Mouse (Mus musculus) liver, embryonic 12.5 days (tissue): Measurements from ENCODE around the gene Pfdn2. TPM values are rescaled to one million over a fixed set of nuclear protein-coding genes. Genes with fewer than 3 reads are reported as not detected.
"Not testable (repeated sequence)": the region's sequence is repeated elsewhere in the genome, so short reads cannot be mapped to it uniquely, and the experiment has no call there.

Source experiments
- ATAC-seq: fragments of 200-750 bp; cut with Nextera tagmentation; 2 replicates; pipeline ENCODE4 v1.8.0; 2017; ENCODE audit warnings: moderate number of reproducible peaks, mild to moderate bottlenecking, moderate library complexity
- H3K27ac ChIP-seq: fragments of 300-500 bp; sonication (generic); 2 replicates; pipeline ENCODE4 v1.5.1; 2016; ENCODE audit warnings: mild to moderate bottlenecking
- H3K27me3 ChIP-seq: fragments of 300-500 bp; sonication (generic); replicated peaks from 2 replicates; pipeline ENCODE4 v1.6.1; 2016; ENCODE audit warnings: mild to moderate bottlenecking, moderate library complexity
- H3K36me3 ChIP-seq: fragments of 300-500 bp; sonication (generic); 2 replicates; pipeline ENCODE4 v1.6.1; 2016; ENCODE audit warnings: mild to moderate bottlenecking, moderate library complexity
- H3K4me1 ChIP-seq: fragments of 300-500 bp; sonication (generic); 2 replicates; pipeline ENCODE4 v1.6.1; 2016
- H3K4me2 ChIP-seq: fragments of 300-500 bp; sonication (generic); 2 replicates; pipeline ENCODE4 v1.6.1; 2016; ENCODE audit warnings: mild to moderate bottlenecking, moderate library complexity
- H3K4me3 ChIP-seq: fragments of 300-500 bp; sonication (generic); 2 replicates; pipeline ENCODE4 v1.5.1; 2016; ENCODE audit warnings: mild to moderate bottlenecking, moderate library complexity
- H3K9ac ChIP-seq: fragments of 300-500 bp; sonication (generic); 2 replicates; pipeline ENCODE4 v1.6.1; 2016; ENCODE audit warnings: mild to moderate bottlenecking, moderate library complexity
- H3K9me3 ChIP-seq: fragments of 300-500 bp; sonication (generic); replicated peaks from 2 replicates; pipeline ENCODE4 v1.6.1; 2016; ENCODE audit warnings: mild to moderate bottlenecking, moderate library complexity
- WGBS: fragments of 180-500 bp; shearing (Covaris S2); methylation state at CpG from one replicate; pipeline ENCODE4 v1.1.7; 2016; ENCODE audit not compliant: insufficient replicate concordance; 5-methylcytosine and 5-hydroxymethylcytosine counted together
- polyA plus RNA-seq: library from polyadenylated mRNA; unstranded; fragments of >200 nt; fragmentation: Nextera tagmentation; extraction: Ambion mirVana; gene quantifications from 2 replicates; pipeline ENCODE4 v1.2.1, GENCODE M21; 2016

Pfdn2 gene
- polyA plus RNA-seq, result 74.3 and 76.1 TPM in 2 replicates

DNA sequence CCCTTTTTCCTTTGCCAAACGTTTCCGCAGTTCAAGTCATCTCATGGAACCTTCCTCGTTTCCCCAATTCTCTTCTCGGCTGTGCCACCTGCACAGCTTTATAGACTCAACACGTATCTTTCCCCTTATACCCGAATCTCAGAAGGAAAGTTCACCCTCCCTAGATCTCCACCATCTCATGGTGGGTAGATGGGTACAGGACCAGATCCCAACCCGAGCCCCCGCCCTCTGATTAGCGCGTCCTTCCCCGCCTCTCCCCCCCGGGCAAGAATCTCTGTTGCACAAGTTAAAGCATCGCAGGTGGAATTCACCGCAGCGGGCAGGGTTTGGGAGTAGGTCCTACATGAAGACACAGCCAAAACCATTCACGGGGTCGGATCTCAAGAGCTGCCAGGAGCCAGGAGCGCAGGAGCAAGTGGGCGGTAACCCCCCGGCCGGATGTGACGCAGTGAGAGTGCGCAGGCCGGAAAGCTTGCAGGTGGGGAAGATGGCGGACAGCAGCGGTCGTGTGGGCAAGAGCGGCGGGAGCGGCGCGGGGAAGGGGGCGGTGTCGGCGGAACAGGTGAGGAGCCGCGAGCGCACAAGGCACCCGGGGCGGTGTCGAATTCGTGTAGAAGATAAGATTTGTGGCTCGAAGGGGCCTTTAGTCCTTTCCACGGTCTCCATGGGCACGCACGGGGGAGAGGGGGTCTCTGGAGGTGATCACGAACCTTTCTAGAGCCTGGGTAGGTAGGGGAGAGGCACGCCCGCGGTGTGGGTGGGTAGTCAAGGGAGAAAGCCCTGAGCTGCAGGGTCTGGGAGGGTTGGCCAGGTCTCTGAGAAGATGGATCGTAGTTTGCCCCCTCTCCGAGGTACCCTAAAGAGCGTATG is at the start of gene Pfdn2, which contains the start of gene Nit1:
Gene Pfdn2 (plus strand): TSS at position 446 of the 870 bp plus-strand sequence.
Gene Nit1 (minus strand): TSS at position 422 of the 870 bp plus-strand sequence.
- peak within 1 kb of the TSS; percentile 75 for H3K27ac ChIP-seq
- H3K9me3 ChIP-seq, result no peaks in the 10 kb centered on the region; the same call in 1 of the 2 replicates
- peak within 1 kb of the TSS; percentile 84 for H3K4me2 ChIP-seq
- 1% methylated on average over 53 of the region's 53 CpGs for WGBS
- H3K4me3 ChIP-seq, result peak within 1 kb of the TSS; percentile 82
- H3K9ac ChIP-seq, result peak within 1 kb of the TSS; percentile 87
- H3K36me3 ChIP-seq, result peaks cover 53% of the 10 kb centered on the region
- peak; percentile 89 for ATAC-seq
- peaks cover 43% of the 10 kb centered on the region for H3K4me1 ChIP-seq
- H3K27me3 ChIP-seq, result no peaks in the 10 kb centered on the region

DNA sequence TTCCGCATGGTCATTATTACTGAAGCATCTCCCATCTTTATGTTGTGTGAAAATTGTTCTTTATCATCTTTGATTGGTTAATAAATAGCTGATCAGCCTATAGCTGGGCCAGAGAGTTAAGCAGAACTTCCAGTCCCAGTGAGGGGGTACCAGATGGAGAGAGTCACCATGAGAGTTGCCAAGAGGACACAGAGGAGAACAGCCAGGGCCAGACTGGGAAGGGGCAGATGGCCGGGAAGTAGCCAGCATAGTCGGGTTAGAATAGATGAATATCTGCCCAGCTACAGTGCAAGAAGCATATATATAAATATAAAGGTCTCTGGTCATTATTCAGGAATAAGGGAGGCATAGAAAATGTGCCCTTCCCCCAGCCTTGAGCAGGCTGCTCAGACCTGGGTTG is 47.2 kb upstream of the Pfdn2 start:
- H3K4me1 ChIP-seq, result peaks cover 11% of the 10 kb centered on the region
- WGBS, result 42% methylated on average over 3 of the region's 3 CpGs
- H3K4me3 ChIP-seq, result no peak overlapping the region
- no peak overlapping the region for H3K27ac ChIP-seq
- H3K36me3 ChIP-seq, result no peaks in the 10 kb centered on the region
- H3K27me3 ChIP-seq, result peaks cover 36% of the 10 kb centered on the region
- H3K9me3 ChIP-seq, result no peaks in the 10 kb centered on the region
- no peak overlapping the region for H3K4me2 ChIP-seq
- ATAC-seq, result no peak
- H3K9ac ChIP-seq, result no peak overlapping the region

DNA sequence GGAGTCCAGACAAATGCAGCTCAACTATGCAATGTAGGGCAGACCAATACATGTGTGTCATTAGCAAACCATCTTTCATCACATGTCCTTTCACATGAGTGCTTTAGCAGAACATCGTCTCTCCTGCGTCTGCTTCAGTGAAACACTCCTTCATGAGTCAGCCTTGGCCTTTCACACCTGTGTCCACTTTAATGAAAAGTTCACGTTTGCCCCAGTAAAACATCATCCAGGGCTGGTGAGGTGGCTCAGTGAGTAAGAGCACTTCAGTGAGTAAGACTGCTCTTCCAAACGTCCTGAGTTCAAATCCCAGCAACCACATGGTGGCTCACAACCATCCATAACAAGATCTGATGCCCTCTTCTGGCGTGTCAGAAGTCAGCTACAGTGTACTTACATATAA is 39.3 kb upstream of the Pfdn2 start:
- 56% methylated on average over 5 of the region's 5 CpGs for WGBS
- not testable (repeated sequence) for H3K9me3 ChIP-seq, H3K9ac ChIP-seq, H3K36me3 ChIP-seq, H3K27ac ChIP-seq, H3K4me2 ChIP-seq, H3K4me1 ChIP-seq, H3K4me3 ChIP-seq, ATAC-seq
- H3K27me3 ChIP-seq, result peaks cover 20% of the 10 kb centered on the region; the same call in 1 of the 2 replicates

DNA sequence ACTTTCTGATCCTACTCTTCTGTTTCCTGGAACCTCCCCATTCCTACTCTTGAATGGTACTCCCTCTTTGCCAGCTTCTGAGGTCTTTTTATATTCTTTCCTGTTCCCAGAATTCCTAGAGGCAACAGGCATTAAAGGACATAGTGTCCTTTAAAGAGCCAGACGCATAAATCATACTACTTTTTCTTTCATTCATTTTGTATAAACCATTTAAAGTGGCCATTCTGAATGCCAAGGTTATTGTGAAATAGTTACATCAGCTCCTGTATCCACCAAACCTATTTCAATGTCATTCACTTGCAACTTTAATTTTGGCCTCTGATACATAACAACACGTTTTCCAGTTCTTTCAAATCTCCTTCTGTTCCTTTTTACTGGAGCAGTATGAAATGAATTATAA is 36.1 kb upstream of the Pfdn2 start:
- no peaks in the 10 kb centered on the region for H3K4me1 ChIP-seq
- ATAC-seq, result no peak
- H3K4me3 ChIP-seq, result no peak overlapping the region
- H3K36me3 ChIP-seq, result no peaks in the 10 kb centered on the region
- WGBS, result 38% methylated on average over 2 of the region's 2 CpGs
- H3K9me3 ChIP-seq, result no peaks in the 10 kb centered on the region
- peaks cover 20% of the 10 kb centered on the region; the same call in 1 of the 2 replicates for H3K27me3 ChIP-seq
- H3K4me2 ChIP-seq, result no peak overlapping the region
- no peak overlapping the region for H3K9ac ChIP-seq
- H3K27ac ChIP-seq, result no peak overlapping the region

DNA sequence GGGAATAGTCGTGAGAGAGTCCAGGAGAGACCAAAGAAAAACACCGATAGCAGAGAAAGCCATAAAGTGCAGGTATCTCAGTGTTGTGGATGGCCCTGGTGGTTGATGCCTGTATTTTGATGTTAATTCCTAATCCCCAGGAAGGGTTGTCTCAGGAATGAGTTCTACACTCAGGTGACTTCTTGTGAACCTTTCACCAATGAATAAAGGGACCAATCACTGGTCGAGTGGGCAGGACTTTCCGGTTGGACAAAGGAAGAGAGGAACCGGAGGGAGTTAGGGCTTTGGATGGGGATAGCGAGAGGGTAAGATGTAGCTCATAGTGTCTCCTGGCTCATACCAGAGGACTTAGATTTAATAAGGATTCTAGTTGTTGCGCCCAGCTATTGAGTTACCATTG is 25.7 kb upstream of the Pfdn2 start:
- 34% methylated on average over 7 of the region's 7 CpGs for WGBS
- ATAC-seq, result no peak
- H3K4me3 ChIP-seq, result no peak overlapping the region

DNA sequence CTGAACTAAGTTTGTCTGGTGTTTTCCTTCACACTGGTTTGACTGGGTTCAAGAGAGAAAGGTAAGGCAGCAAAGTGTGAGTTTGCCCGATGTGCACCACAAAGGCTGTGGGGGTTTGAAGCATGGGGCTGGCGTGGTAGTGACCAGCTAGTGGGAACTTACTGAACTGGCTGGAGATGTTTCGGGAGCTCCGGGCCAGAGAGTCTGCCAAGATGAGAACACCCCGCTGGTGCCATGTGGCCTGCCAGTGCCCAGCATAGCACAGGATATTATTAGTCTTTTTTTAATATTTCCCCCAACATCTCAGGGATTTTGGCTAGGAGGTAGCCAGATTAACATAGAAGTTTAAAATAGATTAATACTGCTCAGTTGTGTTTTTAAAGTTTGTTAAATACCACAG is 25.3 kb upstream of the Pfdn2 start:
- Histone ChIP-seq H3K4me1 (peaks cover 6% of the 10 kb centered on the region), H3K27ac (no peak overlapping the region), H3K4me2 (no peak overlapping the region), H3K9ac (no peak overlapping the region), H3K9me3 (no peaks in the 10 kb centered on the region), H3K36me3 (peaks cover 9% of the 10 kb centered on the region; the same call in 1 of the 2 replicates), H3K4me3 (no peak overlapping the region), H3K27me3 (no peaks in the 10 kb centered on the region)
- 46% methylated on average over 5 of the region's 5 CpGs for WGBS
- ATAC-seq, result no peak

More for the DNA sequence above, 25.7 kb upstream of the Pfdn2 start:
- H3K4me2 ChIP-seq, result no peak overlapping the region
- H3K36me3 ChIP-seq, result peaks cover 6% of the 10 kb centered on the region; the same call in 1 of the 2 replicates
- H3K9ac ChIP-seq, result no peak overlapping the region
- H3K27me3 ChIP-seq, result no peaks in the 10 kb centered on the region
- H3K4me1 ChIP-seq, result peaks cover 6% of the 10 kb centered on the region
- H3K27ac ChIP-seq, result no peak overlapping the region
- no peaks in the 10 kb centered on the region for H3K9me3 ChIP-seq

DNA sequence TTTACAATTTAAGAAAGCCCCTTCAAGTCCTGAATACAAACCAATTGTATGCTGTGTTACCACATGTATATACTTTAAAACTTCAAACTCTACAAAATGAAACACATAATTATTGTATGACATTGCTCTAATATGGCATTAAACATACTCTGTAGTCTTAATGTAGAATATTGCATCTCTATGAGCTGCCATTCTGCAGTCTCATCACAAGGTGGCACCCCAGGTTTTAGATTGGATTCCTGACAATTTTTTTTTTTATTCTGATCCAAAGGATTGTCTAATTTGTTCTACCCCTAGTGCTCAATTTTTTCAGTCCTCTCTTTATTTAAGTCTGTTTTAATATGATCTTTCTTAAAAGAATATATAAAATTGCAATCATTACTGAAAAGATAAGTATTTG is 24.1 kb upstream of the Pfdn2 start:
- no peaks in the 10 kb centered on the region for H3K9me3 ChIP-seq
- no peaks in the 10 kb centered on the region for H3K27me3 ChIP-seq
- H3K36me3 ChIP-seq, result peaks cover 19% of the 10 kb centered on the region; the same call in 1 of the 2 replicates
- no peak overlapping the region for H3K9ac ChIP-seq
- ATAC-seq, result no peak
- no peak overlapping the region for H3K27ac ChIP-seq
- H3K4me2 ChIP-seq, result no peak overlapping the region
- no peak overlapping the region for H3K4me3 ChIP-seq
- peaks cover 16% of the 10 kb centered on the region for H3K4me1 ChIP-seq

DNA sequence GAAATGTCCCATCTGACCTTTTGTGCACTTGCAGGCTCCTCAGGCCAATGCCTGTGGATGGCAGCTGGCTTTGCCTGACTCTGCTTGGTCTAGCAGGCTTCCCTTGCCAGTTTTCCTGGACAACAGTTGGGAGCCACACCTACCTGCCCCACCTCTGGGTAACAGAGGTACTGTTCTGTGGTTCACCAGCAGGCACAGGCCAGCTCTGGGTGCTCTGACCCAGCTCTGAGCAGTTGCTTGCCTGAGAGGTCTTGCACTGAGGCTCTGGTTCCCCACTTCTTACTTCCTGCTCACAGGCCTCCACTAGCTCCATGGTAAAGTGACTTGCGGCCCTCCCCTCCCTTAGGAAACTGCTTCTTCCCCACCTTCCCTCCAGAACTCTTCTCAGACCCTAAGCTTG is 23.5 kb upstream of the Pfdn2 start:
- 67% methylated on average over 1 of the region's 1 CpGs for WGBS
- Histone ChIP-seq H3K4me2 (no peak overlapping the region), H3K9me3 (no peaks in the 10 kb centered on the region), H3K27me3 (no peaks in the 10 kb centered on the region), H3K9ac (peak overlapping the region; percentile 31; the same call in 1 of the 2 replicates), H3K4me3 (no peak overlapping the region), H3K36me3 (peaks cover 19% of the 10 kb centered on the region; the same call in 1 of the 2 replicates), H3K4me1 (peaks cover 21% of the 10 kb centered on the region), H3K27ac (peak overlapping the region; percentile 45)
- ATAC-seq, result no peak

DNA sequence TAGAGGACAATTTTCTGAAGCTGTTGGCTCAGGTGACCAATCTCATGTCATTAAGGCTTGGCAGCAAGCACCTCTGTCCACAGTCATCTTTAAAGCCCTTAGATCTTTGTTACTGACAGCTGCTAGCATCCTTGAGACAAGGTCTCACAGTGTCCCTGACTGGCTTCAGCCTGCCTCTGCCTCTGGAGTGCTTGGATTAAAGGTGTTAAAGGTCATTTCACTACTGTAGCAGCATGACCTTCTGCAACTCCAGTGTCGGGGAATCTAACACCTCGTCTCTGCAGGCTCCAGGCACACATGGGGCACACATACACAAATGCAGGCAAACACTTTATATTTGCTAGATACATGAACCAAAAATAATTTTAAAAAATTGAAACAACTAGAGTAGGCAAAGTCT is 19.9 kb upstream of the Pfdn2 start:
- Histone ChIP-seq H3K9me3 (no peaks in the 10 kb centered on the region), H3K36me3 (peaks cover 19% of the 10 kb centered on the region; the same call in 1 of the 2 replicates), H3K4me3 (no peak overlapping the region), H3K4me2 (no peak overlapping the region), H3K27me3 (no peaks in the 10 kb centered on the region), H3K27ac (no peak overlapping the region), H3K4me1 (peaks cover 44% of the 10 kb centered on the region), H3K9ac (no peak overlapping the region)
- 84% methylated on average over 2 of the region's 2 CpGs for WGBS
- no peak for ATAC-seq

DNA sequence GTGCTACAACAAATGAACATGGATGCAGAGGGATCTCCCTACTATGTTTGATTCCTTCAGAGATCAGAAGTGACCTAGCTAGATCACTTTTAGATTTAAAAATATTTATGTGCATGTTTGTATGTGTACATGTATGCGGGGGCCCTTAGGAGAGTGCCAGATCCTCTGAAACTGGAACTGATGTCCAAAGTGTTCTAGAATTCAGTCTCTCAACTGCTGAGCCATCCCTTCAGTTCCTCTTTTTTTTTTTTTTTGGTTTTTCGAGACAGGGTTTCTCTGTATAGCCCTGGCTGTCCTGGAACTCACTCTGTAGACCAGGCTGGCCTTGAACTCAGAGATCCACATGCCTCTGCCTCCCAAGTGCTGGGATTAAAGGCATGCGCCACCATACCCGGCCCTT is 18.9 kb upstream of the Pfdn2 start:
- H3K27ac ChIP-seq, H3K9me3 ChIP-seq, H3K27me3 ChIP-seq, ATAC-seq, H3K4me3 ChIP-seq: not testable (repeated sequence)
- Histone ChIP-seq H3K36me3 (peaks cover 19% of the 10 kb centered on the region; the same call in 1 of the 2 replicates), H3K4me2 (peak overlapping the region; percentile 90), H3K4me1 (peaks cover 53% of the 10 kb centered on the region), H3K9ac (peak overlapping the region; percentile 12; the same call in 1 of the 2 replicates)
- 48% methylated on average over 4 of the region's 4 CpGs for WGBS

DNA sequence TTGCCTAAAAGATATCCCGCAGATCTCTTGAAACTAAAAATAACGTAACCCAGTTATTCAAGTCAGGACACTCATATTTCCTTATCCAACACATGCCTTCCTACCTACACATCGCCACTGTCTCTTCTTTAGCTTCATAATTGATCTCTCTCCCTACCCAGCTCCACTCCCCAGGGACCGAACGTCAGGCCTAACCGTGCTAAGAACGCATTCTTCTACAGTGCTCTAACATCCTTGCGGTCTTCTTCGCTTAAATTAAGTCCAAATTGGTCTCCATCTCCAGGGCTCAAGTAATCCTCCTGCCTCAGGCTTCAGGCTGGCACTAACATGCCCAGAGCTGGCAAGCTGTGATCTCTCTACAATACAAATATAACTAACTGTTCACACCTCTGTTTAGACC is 17.2 kb upstream of the Pfdn2 start:
- Histone ChIP-seq H3K36me3 (peaks cover 27% of the 10 kb centered on the region), H3K9ac (peak overlapping the region; percentile 97), H3K27ac (peak overlapping the region; percentile 94), H3K4me2 (peak overlapping the region; percentile 90), H3K27me3 (no peaks in the 10 kb centered on the region), H3K9me3 (no peaks in the 10 kb centered on the region), H3K4me1 (peaks cover 51% of the 10 kb centered on the region), H3K4me3 (peak overlapping the region; percentile 88)
- no peak for ATAC-seq
- WGBS, result 27% methylated on average over 9 of the region's 9 CpGs

DNA sequence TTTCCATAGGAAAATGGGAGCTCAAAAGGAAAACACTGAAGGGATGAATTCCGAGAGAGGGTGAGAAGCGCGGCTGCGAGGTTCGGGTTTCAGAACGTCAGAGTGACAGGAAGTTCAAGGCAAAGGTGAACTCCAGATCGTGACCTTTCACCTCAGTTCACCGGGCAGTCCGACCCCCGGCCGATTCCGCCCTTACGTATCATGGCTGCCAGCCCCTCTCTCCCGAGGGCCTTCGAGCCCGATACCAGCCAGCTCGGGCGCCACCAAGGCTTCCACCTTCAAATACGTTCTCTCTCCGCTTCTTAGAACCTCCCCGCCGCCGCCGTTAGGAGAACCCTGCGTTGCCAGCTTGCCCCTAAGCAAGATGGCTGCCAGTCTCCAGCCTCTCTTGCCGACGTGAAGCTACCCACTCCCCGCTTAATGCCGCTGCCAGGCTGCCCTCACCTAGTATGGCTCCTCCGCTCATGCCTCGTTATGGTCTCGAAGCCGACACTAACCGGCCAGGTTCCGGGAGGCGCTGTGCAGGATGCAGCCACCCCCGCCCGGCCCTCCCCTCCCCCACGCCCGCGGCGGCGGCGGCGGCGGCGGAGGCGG is 16.5 kb upstream of the Pfdn2 start, which contains the start of gene Dedd:
Gene Dedd (plus strand): TSS at position 307 of the 594 bp plus-strand sequence.
- WGBS, result under 1% methylated on average over 36 of the region's 48 CpGs
- Histone ChIP-seq H3K9me3 (no peaks in the 10 kb centered on the region), H3K36me3 (peaks cover 30% of the 10 kb centered on the region), H3K4me2 (peak within 1 kb of the TSS; percentile 90), H3K27ac (peak within 1 kb of the TSS; percentile 94), H3K9ac (peak within 1 kb of the TSS; percentile 97), H3K4me3 (peak within 1 kb of the TSS; percentile 88), H3K4me1 (peaks cover 51% of the 10 kb centered on the region), H3K27me3 (no peaks in the 10 kb centered on the region)
- peak; percentile 86 for ATAC-seq
